Mouse (Mus musculus): ENCODE results near the gene Olfr1497. TPM values are rescaled to one million over a fixed set of nuclear protein-coding genes. Genes with fewer than 3 reads are reported as not detected.
"Not testable (repeated sequence)": the region's sequence is repeated elsewhere in the genome, so short reads cannot be mapped to it uniquely, and the experiment has no call there.

Olfr1497 gene
- not detected for total RNA-seq (2021)

DNA sequence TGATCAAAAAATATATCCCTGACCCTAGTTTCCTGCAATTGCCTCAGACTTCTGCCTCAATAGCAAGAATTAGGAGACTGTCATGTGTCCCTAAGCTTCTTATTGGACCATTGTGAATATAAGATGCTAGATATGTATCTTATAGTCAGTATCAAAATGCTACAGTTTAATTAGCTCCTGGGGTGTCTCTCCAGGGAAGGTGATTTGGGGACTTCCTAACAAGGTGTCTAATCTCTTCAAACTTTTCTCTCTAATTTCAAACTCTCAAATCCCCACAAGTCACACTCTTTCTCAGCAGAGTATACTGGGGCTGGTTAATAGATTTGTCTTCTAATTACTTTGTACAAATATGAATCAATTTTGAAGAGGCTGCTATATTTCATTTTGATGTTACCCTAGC is at the start of gene Olfr1497:
Olfr1497 (minus strand) TSS at position 101 of the 400 bp plus-strand sequence.
- intact Hi-C loops (cut with DNase I) = no loop called here
- no peak for DNase-seq (ENCODE audit: low spot score)

DNA sequence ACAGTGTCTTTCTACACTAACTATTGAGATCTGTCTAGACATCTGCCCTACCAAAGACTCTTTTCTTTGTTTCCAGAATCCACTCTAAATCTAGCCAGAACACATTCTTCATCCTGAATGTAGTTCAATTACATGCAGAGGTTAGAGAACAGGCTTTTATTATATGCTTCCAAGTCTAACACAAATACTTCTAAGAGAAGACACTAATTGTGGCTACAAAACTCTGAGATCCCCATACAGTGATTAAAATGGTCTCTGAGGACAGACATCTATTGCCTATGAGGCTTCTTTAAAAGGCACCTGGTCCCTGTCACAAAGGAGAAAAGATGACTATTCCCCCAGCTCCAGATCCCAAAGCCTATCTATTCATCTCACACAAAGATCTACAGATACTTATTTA is 32.4 kb upstream of the Olfr1497 start, which contains the start of gene Olfr1500:
Olfr1500 (minus strand) TSS at position 101 of the 400 bp plus-strand sequence.
- intact Hi-C loops (cut with DNase I) = no loop called here

DNA sequence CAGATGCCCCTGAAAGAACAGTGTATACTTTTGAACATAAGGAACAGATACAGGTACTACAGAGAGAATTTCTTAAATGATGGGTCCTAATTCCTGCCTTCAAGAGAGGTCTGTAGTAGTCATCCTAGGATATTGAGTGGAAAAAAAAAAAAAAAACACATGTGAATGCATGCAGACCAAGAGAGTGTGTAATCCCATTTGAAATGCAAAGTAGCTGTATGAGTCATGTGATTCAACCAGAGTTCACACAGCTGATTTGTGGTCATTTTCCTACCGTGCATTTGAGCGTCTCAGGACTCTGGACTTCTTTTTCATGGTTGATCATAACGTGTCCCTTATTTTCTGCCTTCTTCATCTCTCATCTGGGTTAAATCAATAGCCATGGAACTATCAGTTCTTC is 30.4 kb upstream of the Olfr1497 start:
- intact Hi-C loops (cut with DNase I) = no loop called here
- DNase-seq (ENCODE audit: low spot score) = no peak

More for the DNA sequence above, 32.4 kb upstream of the Olfr1497 start, which contains the start of gene Olfr1500:
- no peak for DNase-seq (ENCODE audit: low spot score)

DNA sequence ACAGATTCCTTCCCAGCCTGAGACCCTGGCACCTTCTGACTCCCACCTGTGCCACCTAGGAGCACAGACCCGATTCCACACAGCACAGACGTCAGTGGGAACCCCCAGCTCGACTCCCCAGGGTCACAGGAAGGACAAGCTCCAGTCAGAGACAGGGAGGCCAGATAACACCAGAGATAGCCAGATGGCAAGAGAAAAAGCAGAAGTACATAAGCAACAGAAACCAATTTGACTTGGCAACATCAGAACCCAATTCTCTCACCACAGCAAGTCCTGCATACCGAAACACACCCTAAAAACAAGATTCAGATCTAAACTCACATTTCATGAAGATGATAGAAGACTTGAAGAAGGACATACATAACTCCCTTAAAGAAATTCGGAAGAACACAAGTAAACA is 22.8 kb upstream of the Olfr1497 start:
- intact Hi-C loops (cut with DNase I) = no loop called here
- no peak for DNase-seq (ENCODE audit: low spot score)

DNA sequence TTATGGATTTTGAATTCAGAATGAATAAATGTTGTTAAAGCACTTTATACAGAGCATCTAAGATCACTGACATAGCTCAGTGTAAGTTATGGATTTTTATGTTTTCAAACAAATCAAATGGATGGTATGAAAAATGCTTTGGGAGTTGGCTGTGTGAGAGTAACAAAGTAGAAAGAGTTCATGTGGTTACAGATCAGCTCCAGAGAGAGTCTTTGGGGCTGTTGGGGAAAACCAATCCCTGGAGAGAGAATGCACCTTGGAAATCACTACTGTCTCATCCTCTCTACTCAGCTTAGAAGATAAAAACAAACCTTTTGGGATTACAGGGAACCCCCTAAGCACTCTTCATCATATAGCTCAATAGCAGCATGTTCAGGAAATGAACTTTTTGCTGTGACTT is 21.3 kb upstream of the Olfr1497 start, which contains the start of gene Olfr1499:
Olfr1499 (minus strand) TSS at position 101 of the 400 bp plus-strand sequence.
- intact Hi-C loops (cut with DNase I) = no loop called here
- no peak for DNase-seq (ENCODE audit: low spot score)

DNA sequence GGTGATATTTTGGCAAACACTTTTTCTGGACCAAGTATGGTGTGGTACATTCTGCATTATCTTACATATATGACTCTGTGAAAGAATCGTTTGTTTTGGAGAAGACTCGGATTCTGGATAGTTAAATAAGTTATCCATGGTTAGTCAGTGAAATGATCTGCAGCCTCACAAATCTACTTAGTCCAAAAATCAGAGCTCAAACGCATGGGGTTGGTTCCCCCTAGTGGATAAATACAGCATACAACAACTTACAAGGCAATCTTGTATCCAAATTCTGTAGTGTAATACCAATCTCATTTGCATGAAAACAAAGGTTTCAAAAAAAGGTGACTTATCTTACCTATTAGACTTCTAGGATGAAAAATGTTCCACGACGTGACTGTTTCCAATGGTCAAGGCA is 20.8 kb upstream of the Olfr1497 start:
- intact Hi-C loops (cut with DNase I) = no loop called here
- DNase-seq (ENCODE audit: low spot score) = no peak

DNA sequence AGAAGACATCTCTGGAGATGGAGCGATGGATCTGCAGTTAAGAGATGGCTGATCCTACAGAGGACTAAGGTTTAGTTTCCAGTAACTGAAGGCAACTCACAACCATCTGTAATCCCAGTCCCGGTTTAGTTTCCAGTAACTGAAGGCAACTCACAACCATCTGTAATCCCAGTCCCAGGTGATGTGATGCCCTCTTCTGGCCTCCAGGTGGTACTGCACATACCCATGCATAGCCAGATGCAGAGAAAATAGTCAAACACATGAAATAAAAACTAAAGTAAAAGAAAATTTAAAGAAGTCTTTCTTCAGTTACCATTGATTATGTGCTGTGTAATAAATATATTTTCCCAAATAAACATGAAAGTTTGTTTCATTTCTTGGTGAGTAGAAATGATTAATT is 14.8 kb upstream of the Olfr1497 start:
- no peak for DNase-seq (ENCODE audit: low spot score)
- intact Hi-C loops (cut with DNase I) = no loop called here

DNA sequence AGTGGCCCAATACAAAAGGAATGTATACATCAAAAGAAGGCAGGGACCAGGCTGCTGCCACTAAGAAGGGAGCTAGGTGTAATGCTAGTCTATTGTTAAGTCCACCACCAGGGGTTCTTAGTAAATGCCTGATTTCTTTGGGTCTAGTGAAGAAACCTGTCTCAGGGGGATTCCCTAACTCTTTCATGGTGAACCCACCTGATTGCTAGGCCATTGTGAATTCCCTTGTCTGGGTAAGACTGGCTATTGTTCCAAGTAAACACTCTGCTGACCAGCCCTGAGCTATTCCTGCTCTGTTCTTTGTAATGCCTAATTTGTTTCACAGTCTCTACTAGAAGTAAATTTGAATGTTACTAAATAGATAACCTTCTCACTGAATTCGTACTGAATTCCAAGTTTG is 7.5 kb upstream of the Olfr1497 start:
- DNase-seq (ENCODE audit: low spot score); intact Hi-C loops (cut with DNase I): not testable (repeated sequence)

DNA sequence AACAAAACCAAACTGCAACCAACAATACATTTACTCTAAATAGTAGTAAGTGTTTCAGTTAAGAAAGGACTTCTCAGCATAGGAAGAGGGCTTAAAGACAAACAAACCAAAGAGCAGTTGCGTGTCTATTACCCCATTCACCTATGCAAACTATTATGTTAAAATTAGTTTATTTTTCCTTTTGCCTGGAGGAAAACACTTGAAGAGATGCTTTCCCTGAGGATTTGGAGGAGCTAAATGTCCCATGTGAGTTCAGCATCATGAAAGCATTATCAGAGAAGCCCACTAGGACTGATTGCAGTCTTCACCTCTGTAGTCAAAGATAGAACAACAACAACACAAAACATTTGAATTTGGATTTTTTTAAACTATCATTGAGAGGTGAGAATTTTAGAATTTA is 20.4 kb downstream of the Olfr1497 start, which contains the start of gene Olfr1496:
Olfr1496 (plus strand) TSS at position 301 of the 400 bp plus-strand sequence.
- DNase-seq (ENCODE audit: low spot score) = no peak
- intact Hi-C loops (cut with DNase I) = no loop called here

DNA sequence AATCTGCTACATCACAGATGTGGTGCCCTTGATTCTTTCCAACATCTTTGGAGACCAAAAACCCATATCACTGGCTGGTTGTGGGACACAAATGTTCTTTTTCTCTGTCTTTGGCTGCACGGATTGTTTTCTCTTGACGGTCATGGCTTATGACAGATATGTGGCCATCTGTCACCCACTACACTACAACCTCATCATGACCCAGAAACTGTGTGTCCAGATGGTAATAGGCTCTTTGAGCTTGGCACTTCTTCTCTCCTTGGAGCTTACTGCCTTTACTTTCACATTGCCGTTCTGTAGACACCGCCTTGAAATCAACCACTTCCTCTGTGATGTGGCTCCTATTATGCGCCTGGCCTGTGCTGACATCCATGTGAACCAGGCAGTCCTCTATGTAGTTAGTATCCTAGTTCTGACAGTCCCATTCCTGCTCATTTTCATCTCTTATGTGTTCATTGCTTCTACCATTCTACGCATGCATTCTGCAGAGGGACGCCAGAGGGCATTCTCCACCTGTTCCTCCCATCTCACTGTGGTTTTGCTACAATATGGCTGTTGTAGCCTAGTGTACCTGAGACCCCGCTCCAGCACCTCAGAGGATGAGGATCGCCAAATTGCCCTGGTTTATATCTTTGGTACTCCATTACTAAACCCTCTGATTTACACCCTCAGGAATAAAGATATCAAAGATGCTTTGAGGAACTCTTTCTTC is 29.3 kb downstream of the Olfr1497 start:
- intact Hi-C loops (cut with DNase I) = no loop called here
- DNase-seq (ENCODE audit: low spot score) = no peak

DNA sequence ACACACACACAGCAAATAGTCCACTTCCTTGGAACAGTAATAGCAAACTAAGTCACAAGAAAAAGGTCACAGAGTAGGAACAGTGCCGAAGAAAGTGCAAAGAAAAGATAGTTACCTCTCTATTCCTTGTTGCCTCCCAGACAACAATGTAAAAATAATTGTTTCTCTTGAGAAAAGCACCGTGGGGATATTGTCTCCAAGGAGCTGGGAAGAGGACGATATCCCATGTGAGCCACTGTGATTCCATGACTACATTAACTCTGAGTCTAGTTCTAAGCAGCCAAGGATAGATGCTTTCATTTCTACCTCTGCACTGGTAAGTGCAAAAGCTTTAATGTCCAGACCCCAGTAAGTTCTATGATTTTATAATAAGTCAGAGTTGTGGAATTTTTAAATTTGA is 33.7 kb downstream of the Olfr1497 start, which contains the start of gene Olfr1495:
Olfr1495 (plus strand) TSS at position 301 of the 400 bp plus-strand sequence.
- no peak for DNase-seq (ENCODE audit: low spot score)
- intact Hi-C loops (cut with DNase I) = no loop called here

DNA sequence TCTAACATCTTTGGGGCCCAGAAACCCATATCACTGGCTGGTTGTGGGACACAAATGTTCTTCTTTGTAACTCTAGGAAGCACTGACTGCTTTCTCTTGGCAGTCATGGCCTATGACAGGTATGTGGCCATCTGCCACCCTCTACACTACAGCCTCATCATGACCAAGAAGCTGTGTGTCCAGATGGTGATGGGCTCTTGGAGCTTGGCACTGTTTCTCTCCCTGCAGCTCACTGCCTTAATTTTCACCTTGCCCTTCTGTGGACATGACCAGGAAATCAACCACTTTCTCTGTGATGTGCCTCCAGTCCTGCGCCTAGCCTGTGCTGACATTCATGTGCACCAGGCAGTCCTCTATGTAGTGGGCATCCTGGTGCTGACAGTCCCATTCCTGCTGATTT is 48.6 kb downstream of the Olfr1497 start:
- DNase-seq (ENCODE audit: low spot score) = no peak
- intact Hi-C loops (cut with DNase I) = no loop called here

Other genes with a start within 250 kb of the Olfr1497 start
- gene Olfr1484, start 214.7 kb downstream of the Olfr1497 start, total RNA-seq (2021) = not detected
- not detected for gene Olfr1487, start 180.8 kb downstream of the Olfr1497 start, total RNA-seq (2021)
- gene Olfr1489, start 166.6 kb downstream of the Olfr1497 start, total RNA-seq (2021) = not detected
- not detected for gene Olfr1490, start 147.1 kb downstream of the Olfr1497 start, total RNA-seq (2021)
- not detected for gene Olfr1491, start 100.9 kb downstream of the Olfr1497 start, total RNA-seq (2021)
- not detected for gene Olfr1493-ps1, start 74.9 kb downstream of the Olfr1497 start, total RNA-seq (2021)
- gene Olfr1494, start 58.5 kb downstream of the Olfr1497 start, total RNA-seq (2021) = not detected
- gene Olfr1495, start 33.6 kb downstream of the Olfr1497 start, total RNA-seq (2021) = not detected
- not detected for gene Olfr1496, start 20.3 kb downstream of the Olfr1497 start, total RNA-seq (2021)
- not detected for gene Olfr1499, start 21.2 kb upstream of the Olfr1497 start, total RNA-seq (2021)
- gene Olfr1500, start 32.3 kb upstream of the Olfr1497 start, total RNA-seq (2021) = not detected
- gene Olfr1501, start 52.5 kb upstream of the Olfr1497 start, total RNA-seq (2021) = not detected
- gene Olfr1502, start 63.6 kb upstream of the Olfr1497 start, total RNA-seq (2021) = not detected
- gene Olfr1504, start 99.7 kb upstream of the Olfr1497 start, total RNA-seq (2021) = not detected
- gene Olfr1505, start 115.3 kb upstream of the Olfr1497 start, total RNA-seq (2021) = not detected

All from heart, postnatal 25 days (tissue).